Mouse (Mus musculus): ENCODE data around the gene Stk10.
"Not testable (repeated sequence)": the region's sequence is repeated elsewhere in the genome, so short reads cannot be mapped to it uniquely, and the experiment has no call there.

Gene Stk10

GRCm38 (mm10) chr11:32601528-32602323, 68.6 kb downstream of the Stk10 start:
- DNase-seq (ENCODE audit: low spot score in 2 of 2), result no peak

GRCm38 (mm10) chr11:32604663-32605062, 71.6 kb downstream of the Stk10 start:
- DNase-seq (ENCODE audit: low spot score in 2 of 2), result no peak

GRCm38 (mm10) chr11:32605131-32605860, 72.2 kb downstream of the Stk10 start:
- DNase-seq (ENCODE audit: low spot score in 2 of 2), result no peak

GRCm38 (mm10) chr11:32605907-32606306, 72.8 kb downstream of the Stk10 start:
- no peak for DNase-seq (ENCODE audit: low spot score in 2 of 2)

GRCm38 (mm10) chr11:32607319-32607718, 74.2 kb downstream of the Stk10 start:
- no peak for DNase-seq (ENCODE audit: low spot score in 2 of 2)

GRCm38 (mm10) chr11:32610616-32611015, 77.5 kb downstream of the Stk10 start:
- no peak for DNase-seq (ENCODE audit: low spot score in 2 of 2)

GRCm38 (mm10) chr11:32612304-32612703, 79.2 kb downstream of the Stk10 start:
- no peak for DNase-seq (ENCODE audit: low spot score in 2 of 2)

GRCm38 (mm10) chr11:32614463-32614862, 81.4 kb downstream of the Stk10 start:
- no peak for DNase-seq (ENCODE audit: low spot score in 2 of 2)

- DNase-seq (ENCODE audit: low spot score in 2 of 2), result no peak
These were observed 82.5 kb downstream of the Stk10 start for GRCm38 (mm10) chr11:32615561-32615960.

- no peak for DNase-seq (ENCODE audit: low spot score in 2 of 2)
These were observed 83.0 kb downstream of the Stk10 start for GRCm38 (mm10) chr11:32616091-32616490.

- no peak for DNase-seq (ENCODE audit: low spot score in 2 of 2)
These were observed 84.9 kb downstream of the Stk10 start for GRCm38 (mm10) chr11:32618036-32618435.

GRCm38 (mm10) chr11:32618641-32619040, 85.5 kb downstream of the Stk10 start:
- DNase-seq (ENCODE audit: low spot score in 2 of 2), result not testable (repeated sequence)

GRCm38 (mm10) chr11:32619257-32619816, 86.2 kb downstream of the Stk10 start:
- no peak for DNase-seq (ENCODE audit: low spot score in 2 of 2)

GRCm38 (mm10) chr11:32619866-32620456, 86.9 kb downstream of the Stk10 start:
- DNase-seq (ENCODE audit: low spot score in 2 of 2), result no peak

GRCm38 (mm10) chr11:32621831-32622478, 88.8 kb downstream of the Stk10 start:
- no peak for DNase-seq (ENCODE audit: low spot score in 2 of 2)

GRCm38 (mm10) chr11:32622479-32623190, 89.5 kb downstream of the Stk10 start:
- DNase-seq (ENCODE audit: low spot score in 2 of 2), result no peak

GRCm38 (mm10) chr11:32623236-32623635, 90.1 kb downstream of the Stk10 start:
- no peak for DNase-seq (ENCODE audit: low spot score in 2 of 2)

- no peak for DNase-seq (ENCODE audit: low spot score in 2 of 2)
These were observed 90.8 kb downstream of the Stk10 start for GRCm38 (mm10) chr11:32623912-32624311.

- peak; percentile 36 to 45 for DNase-seq (ENCODE audit: low spot score in 2 of 2)
These were observed 92.6 kb downstream of the Stk10 start for GRCm38 (mm10) chr11:32625677-32626076.

GRCm38 (mm10) chr11:32626079-32626478, 93.0 kb downstream of the Stk10 start:
- no peak for DNase-seq (ENCODE audit: low spot score in 2 of 2)

GRCm38 (mm10) chr11:32627900-32628299, 94.8 kb downstream of the Stk10 start:
- no peak for DNase-seq (ENCODE audit: low spot score in 2 of 2)

Measured in frontal cortex, postnatal 25 days (tissue).